Mouse (Mus musculus): Measurements from ENCODE around the gene Rhox8. TPM values are rescaled to one million over a fixed set of nuclear protein-coding genes. Genes with fewer than 3 reads are reported as not detected.
"Not testable (repeated sequence)": the region's sequence is repeated elsewhere in the genome, so short reads cannot be mapped to it uniquely, and the experiment has no call there.

The Rhox8 gene
- not detected in 2 replicates for polyA plus RNA-seq (2011; ENCODE audit: insufficient read depth, insufficient read length, low read depth, missing spikeins)

DNA sequence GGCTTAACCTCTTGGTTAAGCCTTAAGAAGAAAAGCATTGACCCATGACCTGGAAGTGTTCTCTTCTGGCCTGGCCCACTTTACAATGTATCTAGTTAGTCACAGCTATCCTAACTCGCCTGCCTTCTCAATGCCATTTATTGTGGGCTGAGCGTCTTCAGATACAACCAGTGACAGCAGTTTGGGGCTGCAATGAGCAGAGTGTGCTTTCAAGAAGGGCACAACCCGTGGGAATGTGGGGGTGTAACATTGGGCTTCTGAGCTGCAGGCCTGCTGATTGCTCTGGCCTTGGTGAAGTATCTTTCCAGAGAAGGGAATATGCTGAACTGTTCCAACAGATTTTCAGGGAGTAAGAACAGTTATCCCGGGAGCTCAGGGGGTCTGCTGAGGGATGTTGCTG is at the start of gene Rhox8:
TSS of gene Rhox8 (minus strand) at position 101 of the 400 bp plus-strand sequence.
- Histone ChIP-seq H3K9me3 (replicated peaks; ENCODE audit: control insufficient read depth, insufficient read depth, low read length, poor library complexity, severe bottlenecking) (no peaks in the 10 kb centered on the region), H3K27ac (ENCODE audit: insufficient read depth, low read length) (no peak within 1 kb of the TSS), H3K4me1 (ENCODE audit: control insufficient read depth, insufficient read depth, low read length) (no peaks in the 10 kb centered on the region), H3K4me3 (ENCODE audit: low read depth, low read length) (no peak within 1 kb of the TSS), H3K27me3 (ENCODE audit: control insufficient read depth, insufficient read depth, low read length, poor library complexity, severe bottlenecking) (no peaks in the 10 kb centered on the region), H3K9ac (ENCODE audit: low read depth, poor library complexity, severe bottlenecking) (no peak within 1 kb of the TSS), H3K36me3 (ENCODE audit: control insufficient read depth, insufficient read depth, low read length, poor library complexity, severe bottlenecking) (no peaks in the 10 kb centered on the region)
- TF ChIP-seq EP300 (IDR thresholded peaks at IDR 0.05; ENCODE audit: insufficient read depth, low read depth, low read length): no peak
- no peak for TF ChIP-seq POLR2A (IDR thresholded peaks at IDR 0.05; ENCODE audit: insufficient read depth, low read length)
- TF ChIP-seq CTCF (IDR thresholded peaks at IDR 0.05; ENCODE audit: low read depth, low read length): no peak

- Histone ChIP-seq H3K9me3 (replicated peaks; ENCODE audit: control insufficient read depth, insufficient read depth, low read length, poor library complexity, severe bottlenecking) (no peaks in the 10 kb centered on the region), H3K4me3 (ENCODE audit: low read depth, low read length) (no peak overlapping the region), H3K9ac (ENCODE audit: low read depth, poor library complexity, severe bottlenecking) (no peak overlapping the region), H3K36me3 (ENCODE audit: control insufficient read depth, insufficient read depth, low read length, poor library complexity, severe bottlenecking) (no peaks in the 10 kb centered on the region), H3K27ac (ENCODE audit: insufficient read depth, low read length) (no peak overlapping the region), H3K4me1 (ENCODE audit: control insufficient read depth, insufficient read depth, low read length) (no peaks in the 10 kb centered on the region), H3K27me3 (ENCODE audit: control insufficient read depth, insufficient read depth, low read length, poor library complexity, severe bottlenecking) (no peaks in the 10 kb centered on the region)
- TF ChIP-seq POLR2A (IDR thresholded peaks at IDR 0.05; ENCODE audit: insufficient read depth, low read length): no peak
- peak; percentile 40 for TF ChIP-seq CTCF (IDR thresholded peaks at IDR 0.05; ENCODE audit: low read depth, low read length)
Measured at GRCm38 (mm10) chrX:37916311-37916710, 37.6 kb upstream of the Rhox8 start.

DNA sequence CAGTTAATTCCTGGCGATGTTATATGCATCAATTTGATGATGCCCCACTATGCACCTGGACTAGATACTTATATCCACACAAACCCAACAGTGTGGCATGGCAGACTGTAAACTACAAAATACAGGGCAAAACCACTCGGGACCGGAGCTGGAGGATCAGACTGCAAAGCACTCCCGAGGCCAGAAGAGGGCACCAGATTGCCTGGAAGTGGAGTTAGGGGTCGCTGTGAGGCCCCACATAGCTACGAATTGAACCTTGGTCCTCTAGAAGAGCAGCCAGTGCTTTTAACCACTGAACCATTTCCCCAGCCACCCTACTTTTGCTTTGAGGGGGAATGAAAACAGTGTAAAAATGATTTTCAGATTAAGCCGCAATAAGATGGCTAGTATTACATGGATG is 29.8 kb upstream of the Rhox8 start:
- H3K36me3 ChIP-seq (ENCODE audit: control insufficient read depth, insufficient read depth, low read length, poor library complexity, severe bottlenecking): no peaks in the 10 kb centered on the region
- no peak overlapping the region for H3K9ac ChIP-seq (ENCODE audit: low read depth, poor library complexity, severe bottlenecking)
- no peak overlapping the region for H3K4me3 ChIP-seq (ENCODE audit: low read depth, low read length)
- no peak for TF ChIP-seq EP300 (IDR thresholded peaks at IDR 0.05; ENCODE audit: insufficient read depth, low read depth, low read length)
- TF ChIP-seq CTCF (IDR thresholded peaks at IDR 0.05; ENCODE audit: low read depth, low read length): peak; percentile 65
- H3K4me1 ChIP-seq (ENCODE audit: control insufficient read depth, insufficient read depth, low read length): no peaks in the 10 kb centered on the region
- H3K27me3 ChIP-seq (ENCODE audit: control insufficient read depth, insufficient read depth, low read length, poor library complexity, severe bottlenecking): no peaks in the 10 kb centered on the region
- H3K9me3 ChIP-seq (replicated peaks; ENCODE audit: control insufficient read depth, insufficient read depth, low read length, poor library complexity, severe bottlenecking): no peaks in the 10 kb centered on the region
- H3K27ac ChIP-seq (ENCODE audit: insufficient read depth, low read length): no peak overlapping the region

GRCm38 (mm10) chrX:37903727-37904126 is 25.0 kb upstream of the Rhox8 start:
- H3K36me3 ChIP-seq (ENCODE audit: control insufficient read depth, insufficient read depth, low read length, poor library complexity, severe bottlenecking): no peaks in the 10 kb centered on the region
- no peak overlapping the region for H3K9ac ChIP-seq (ENCODE audit: low read depth, poor library complexity, severe bottlenecking)
- no peaks in the 10 kb centered on the region for H3K9me3 ChIP-seq (replicated peaks; ENCODE audit: control insufficient read depth, insufficient read depth, low read length, poor library complexity, severe bottlenecking)
- no peaks in the 10 kb centered on the region for H3K4me1 ChIP-seq (ENCODE audit: control insufficient read depth, insufficient read depth, low read length)
- H3K27me3 ChIP-seq (ENCODE audit: control insufficient read depth, insufficient read depth, low read length, poor library complexity, severe bottlenecking): no peaks in the 10 kb centered on the region
- no peak overlapping the region for H3K27ac ChIP-seq (ENCODE audit: insufficient read depth, low read length)
- TF ChIP-seq EP300 (IDR thresholded peaks at IDR 0.05; ENCODE audit: insufficient read depth, low read depth, low read length) (no peak), POLR2A (IDR thresholded peaks at IDR 0.05; ENCODE audit: insufficient read depth, low read length) (no peak), CTCF (IDR thresholded peaks at IDR 0.05; ENCODE audit: low read depth, low read length) (no peak)
- no peak overlapping the region for H3K4me3 ChIP-seq (ENCODE audit: low read depth, low read length)

DNA sequence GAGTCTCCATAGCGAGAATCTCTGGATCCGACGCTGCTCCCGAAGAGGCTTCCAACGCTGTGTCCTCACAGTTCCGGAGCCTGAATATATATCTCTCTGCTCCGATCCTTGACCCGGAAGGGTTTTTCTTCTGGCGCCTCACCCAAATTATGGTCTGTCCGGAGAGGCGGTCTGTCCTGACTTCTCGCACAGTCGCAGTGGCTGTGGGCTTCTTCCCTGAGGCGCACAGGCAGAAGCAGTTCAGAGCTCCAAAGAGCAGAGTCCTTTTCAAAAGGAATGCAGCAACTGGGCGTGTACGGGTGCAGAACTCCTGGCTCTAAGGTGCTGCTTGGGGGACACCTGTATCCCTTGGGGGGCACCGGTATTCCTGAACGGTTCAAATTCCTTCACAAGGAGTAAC is 22.9 kb upstream of the Rhox8 start, which contains the start of gene Rhox9:
TSS of gene Rhox9 (minus strand) at position 101 of the 400 bp plus-strand sequence.
- H3K36me3 ChIP-seq (ENCODE audit: control insufficient read depth, insufficient read depth, low read length, poor library complexity, severe bottlenecking); H3K4me1 ChIP-seq (ENCODE audit: control insufficient read depth, insufficient read depth, low read length); H3K27me3 ChIP-seq (ENCODE audit: control insufficient read depth, insufficient read depth, low read length, poor library complexity, severe bottlenecking); H3K9ac ChIP-seq (ENCODE audit: low read depth, poor library complexity, severe bottlenecking); H3K27ac ChIP-seq (ENCODE audit: insufficient read depth, low read length); H3K9me3 ChIP-seq (replicated peaks; ENCODE audit: control insufficient read depth, insufficient read depth, low read length, poor library complexity, severe bottlenecking): not testable (repeated sequence)
- H3K4me3 ChIP-seq (ENCODE audit: low read depth, low read length): peak within 1 kb of the TSS; percentile 35

DNA sequence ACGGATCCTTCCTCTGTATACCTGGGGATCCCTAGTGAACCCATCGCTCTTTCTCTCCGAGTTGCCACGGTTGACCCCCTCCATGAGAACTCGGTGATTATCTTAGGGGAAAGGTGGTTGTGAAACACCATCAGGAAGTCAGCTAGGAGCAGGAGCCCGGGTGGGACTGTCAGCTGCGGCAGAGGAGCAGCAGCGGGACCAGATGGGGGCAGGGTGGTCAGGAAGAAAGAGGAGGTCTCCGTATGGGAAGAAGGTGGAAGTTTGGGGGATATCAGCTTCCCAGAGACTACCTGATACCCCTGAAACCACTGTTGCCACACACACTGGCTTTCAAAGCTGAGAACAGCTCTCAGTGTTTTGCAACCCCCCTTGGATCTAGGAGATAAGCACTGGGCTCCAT is 18.4 kb upstream of the Rhox8 start, which contains the start of gene Rhox7b:
TSS of gene Rhox7b (minus strand) at position 101 of the 400 bp plus-strand sequence.
- H3K9ac ChIP-seq (ENCODE audit: low read depth, poor library complexity, severe bottlenecking); H3K4me3 ChIP-seq (ENCODE audit: low read depth, low read length); H3K27me3 ChIP-seq (ENCODE audit: control insufficient read depth, insufficient read depth, low read length, poor library complexity, severe bottlenecking); H3K9me3 ChIP-seq (replicated peaks; ENCODE audit: control insufficient read depth, insufficient read depth, low read length, poor library complexity, severe bottlenecking); H3K36me3 ChIP-seq (ENCODE audit: control insufficient read depth, insufficient read depth, low read length, poor library complexity, severe bottlenecking); H3K27ac ChIP-seq (ENCODE audit: insufficient read depth, low read length); H3K4me1 ChIP-seq (ENCODE audit: control insufficient read depth, insufficient read depth, low read length): not testable (repeated sequence)

Data from ES-Bruce4 (cell line).